Mouse (Mus musculus) naive thymus-derived CD4-positive, alpha-beta T cell, adult 2 months (primary cell): ENCODE results near the gene 4930404N11Rik.

Source experiments
- DNase-seq: peaks from one replicate; pipeline ENCODE4 v3.0.0-alpha.2; 2011; ENCODE audit warnings: low read depth

4930404N11Rik gene

DNA sequence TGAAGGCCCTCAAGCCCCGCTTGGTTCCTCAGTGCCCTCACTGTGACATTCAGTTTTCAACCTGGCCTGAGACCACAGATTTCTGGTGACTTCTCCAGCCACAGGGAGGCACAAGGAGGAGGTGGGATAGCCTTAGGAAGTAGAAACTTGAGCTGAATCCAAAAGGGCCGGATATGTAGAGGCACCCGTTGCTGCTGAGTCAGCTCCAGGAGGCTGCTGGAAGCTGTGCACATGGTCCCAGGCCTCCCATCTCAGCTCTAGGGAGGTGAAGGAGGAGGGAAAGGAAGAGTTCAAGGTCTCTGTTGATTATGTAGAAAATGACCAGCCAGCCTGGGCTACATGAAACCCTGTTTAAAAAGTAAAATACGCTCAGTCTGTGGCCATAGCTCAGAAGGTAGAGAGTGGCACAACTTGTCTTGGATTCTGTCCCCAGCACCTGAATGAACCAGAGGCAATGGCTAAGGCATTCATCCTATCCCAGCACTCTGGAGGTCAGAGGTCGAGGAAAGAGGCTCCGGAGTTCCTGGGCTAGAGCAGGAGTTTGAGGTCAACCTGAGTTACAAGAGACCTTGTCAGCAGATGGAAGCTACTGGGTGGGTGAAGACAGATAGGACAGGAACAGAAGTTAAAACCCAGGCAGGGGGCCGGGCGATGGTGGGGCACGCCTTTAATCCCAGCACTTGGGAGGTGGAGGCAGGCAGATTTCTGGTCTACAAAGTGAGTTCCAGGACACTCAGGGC is 10.7 kb downstream of the 4930404N11Rik start:
- no peak for DNase-seq

DNA sequence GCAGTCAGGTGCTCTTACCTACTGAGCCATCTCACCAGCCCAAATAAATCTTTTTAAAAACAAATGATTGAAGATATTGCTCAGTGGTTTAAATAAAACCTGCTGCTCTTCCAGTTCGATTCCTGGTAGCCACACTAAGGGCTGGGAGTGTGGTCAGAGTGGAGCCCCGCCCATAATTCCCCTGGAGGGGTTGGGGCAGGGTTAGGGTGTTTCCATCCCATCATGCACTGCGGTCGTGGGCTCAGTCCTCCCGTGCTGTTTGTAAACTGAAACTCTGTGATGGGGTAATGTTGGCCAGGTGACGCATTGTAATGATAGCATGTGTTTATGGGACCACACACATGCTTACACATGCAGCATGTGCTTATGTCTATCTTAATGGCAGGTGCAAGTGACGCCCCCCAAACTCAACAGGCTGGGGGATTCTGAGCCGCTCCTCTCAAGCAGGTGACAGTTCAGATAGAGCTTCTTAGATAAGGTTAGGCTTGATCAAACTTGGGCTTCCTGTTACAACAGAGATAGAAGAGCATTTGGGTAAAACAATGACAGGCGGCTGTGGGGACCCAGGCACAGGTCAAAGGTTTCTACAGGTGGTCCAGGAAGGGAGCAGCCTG is 13.8 kb downstream of the 4930404N11Rik start:
- DNase-seq, result peak; percentile 80

DNA sequence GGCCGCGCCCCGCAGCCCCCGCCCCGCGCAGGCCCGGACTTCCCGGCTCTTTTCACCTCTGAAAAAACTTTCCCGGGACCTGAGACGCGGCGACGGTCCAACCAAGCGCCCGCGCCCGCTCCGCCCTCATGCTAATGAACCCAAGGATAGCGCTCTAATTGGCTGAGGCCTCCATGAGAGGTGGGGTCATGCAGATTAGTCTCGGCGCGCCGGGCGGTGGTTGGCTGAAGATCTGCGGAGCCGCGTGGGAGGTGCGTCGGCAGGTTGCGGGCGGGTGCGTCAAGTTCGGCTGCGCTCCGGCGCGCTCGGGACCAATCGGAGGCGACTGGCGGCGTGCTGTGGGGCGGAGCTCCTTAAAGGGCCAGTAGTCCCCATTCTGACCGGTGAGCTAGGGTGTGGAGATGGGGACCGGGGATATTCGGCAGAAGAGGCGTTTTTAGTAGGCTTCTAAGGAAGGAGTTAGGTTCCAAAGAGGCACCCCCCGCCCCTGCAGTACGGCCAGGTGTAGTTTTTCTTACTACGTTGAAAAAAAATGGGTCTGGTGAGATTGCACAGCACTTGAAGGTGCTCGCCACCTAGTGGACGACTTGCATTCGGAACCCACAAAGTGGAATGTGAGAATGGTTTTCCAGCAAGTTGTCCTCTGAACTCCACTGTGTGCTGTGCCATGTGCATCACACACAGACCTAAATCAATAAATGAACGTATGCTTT is 15.1 kb downstream of the 4930404N11Rik start, which contains the start of gene Hmg20b:
Gene Hmg20b, minus strand, starts transcription at position 130 of the 713 bp plus-strand sequence.
- peak; percentile 98 for DNase-seq

DNA sequence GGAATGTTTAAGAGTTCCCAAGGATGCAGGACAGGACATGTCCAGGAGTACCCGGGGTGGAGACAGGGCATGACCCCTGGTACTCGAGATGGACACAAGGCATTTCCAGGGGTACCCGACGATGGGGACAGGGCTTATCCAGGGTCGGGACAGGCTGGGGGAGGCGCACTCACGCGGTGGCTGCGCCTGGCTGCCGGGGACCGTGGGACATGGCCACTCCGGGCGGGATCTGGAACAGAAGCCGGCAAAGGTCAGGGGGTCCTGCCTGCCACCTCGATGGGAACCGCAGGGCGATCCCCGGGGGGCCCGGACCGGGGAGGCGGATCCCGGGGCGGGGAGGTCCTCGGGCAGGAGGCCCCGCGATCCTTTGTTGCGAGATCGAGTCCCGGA is 15.7 kb downstream of the 4930404N11Rik start:
- DNase-seq, result no peak

DNA sequence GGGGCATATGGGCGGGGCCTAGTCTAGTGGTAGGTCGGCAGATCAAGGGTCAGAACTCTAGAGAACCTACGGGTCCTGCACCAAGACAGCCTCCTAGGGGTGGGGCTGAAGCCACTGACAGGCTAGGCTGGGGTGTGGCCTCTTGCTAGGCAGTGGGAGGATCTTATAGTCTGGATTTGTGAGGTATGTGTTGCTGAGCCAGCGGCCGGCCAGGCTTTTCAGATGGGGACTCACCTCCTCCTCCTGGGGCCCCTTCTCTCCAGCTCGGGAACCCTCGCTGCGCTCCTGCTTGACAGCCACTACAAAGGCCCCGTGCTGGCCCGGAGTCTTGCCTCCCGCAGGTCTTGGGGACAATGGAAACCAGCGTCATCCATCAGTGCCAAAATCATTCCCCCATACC is 16.5 kb downstream of the 4930404N11Rik start:
- peak; percentile 47 for DNase-seq

DNA sequence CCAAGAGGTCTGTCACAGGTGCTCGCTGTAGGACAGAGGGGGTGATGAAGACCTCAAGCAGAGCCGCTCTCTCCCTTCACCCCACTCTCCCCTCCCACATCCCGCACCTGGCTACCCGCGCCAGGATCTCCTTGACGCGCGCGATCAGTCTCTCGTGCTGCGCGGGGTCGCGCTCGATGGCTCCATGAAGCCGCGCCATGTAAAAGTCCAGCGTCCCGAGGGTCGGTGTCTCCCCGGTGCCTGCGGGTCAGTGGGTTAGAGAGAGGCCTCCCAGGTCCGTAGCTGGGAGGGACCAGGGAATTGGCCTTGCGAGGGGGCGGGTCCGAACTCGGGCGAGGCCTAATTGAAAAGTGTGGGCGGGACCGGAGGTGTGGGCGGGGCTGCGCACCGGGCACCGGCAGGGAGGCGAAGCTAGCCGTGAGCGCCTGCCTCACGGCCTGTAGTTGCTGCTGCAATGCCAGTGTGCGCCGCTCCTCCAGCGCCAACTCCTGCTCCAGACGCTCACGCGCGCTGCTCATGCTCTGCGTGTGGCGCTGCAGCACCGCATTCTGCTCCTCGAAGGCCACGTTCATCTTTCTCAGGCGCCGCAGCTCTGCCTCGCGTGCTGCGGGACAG is 19.1 kb downstream of the 4930404N11Rik start:
- peak; percentile 50 for DNase-seq

DNA sequence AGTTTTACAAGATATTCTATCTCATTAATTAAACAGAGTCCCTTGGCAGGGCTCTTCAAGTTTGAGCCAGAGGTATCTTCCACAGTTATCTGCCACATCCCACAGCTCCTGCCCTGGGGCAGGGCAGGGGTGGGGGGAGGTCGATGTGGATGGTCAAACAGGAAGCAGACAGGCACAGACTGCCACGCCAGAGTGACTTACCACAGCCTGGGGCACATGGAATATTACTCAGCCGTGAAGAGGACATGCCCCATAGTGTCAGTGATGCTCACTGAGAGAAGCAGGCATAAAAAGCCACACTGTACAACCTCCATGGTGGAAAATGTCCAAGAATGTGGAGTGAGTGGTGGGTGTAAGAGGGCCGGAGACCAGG is 20.5 kb downstream of the 4930404N11Rik start:
- no peak for DNase-seq

DNA sequence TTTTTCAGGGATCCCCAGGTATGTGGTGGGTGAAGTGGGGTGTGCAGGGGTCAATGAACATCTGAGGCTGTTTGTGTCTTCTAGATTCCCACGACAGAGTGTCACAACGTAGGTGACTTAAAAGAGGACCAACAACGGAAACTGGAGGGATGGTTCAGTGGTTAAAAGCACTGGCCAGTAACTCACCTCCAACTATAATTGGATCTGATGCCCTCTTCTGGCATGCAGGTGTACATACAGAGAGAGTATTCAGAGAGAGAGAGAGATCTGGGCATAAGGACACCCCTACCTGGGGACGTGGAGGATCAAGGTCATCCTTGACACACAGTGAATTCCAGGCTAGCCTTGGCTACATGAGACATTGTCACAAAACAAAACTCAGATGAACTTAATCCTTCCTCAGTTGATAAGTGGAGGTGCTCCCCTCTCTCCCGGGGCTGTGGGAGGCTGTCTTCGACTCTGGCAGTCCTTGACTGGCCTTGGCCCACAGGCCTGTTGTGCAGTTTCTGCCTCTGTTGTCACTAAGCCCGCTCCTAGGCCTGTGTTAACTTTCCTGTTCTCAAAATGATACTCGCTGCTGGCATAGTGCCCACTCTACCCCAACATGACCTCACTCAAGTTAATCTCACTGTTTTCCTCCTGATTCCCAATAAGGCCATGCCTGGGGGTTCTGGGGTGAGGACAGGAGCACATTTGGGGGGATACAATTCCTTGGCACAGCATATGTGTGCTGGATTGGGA is 21.0 kb downstream of the 4930404N11Rik start:
- DNase-seq, result peak; percentile 66

DNA sequence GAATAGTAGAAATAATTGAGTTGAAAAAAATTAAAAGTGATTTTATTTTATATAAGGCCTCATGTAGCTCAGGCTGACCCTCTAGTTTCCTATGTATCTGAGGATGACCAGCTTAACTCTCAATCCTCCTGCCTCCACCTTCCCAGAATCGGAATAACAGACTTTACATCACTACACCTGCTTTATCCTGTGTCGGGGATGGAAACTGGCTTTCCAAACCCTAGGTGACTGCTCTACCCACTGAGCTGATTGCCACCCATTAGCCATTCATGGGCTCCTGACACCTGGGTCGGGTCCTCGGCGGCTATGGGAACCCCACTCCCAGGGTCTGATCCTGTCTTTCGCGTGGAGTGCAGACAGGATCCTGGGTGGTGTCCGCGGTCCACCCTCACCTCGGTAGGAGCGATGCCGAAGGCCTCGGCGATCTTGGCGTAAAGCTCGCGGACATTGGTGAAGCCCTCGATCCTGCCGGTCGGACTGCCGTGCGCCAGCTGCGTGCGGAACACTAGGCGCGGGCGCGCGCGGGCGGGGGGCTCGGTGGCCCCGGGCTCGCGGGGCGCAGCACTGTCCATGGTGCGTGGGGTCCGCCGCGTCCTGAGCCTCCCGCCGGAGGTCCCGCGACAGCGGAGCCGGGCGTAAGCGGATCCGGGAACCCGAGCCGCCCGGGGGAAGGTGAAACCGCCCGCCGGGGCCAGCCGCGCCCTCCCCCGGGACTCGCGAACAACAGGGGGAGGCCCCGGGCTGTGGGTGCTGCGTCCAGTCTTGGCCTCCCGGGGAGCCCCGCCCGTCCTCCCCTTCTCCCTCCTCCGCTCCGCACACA is 22.7 kb downstream of the 4930404N11Rik start, which contains the start of gene Gipc3:
Gene Gipc3, minus strand, starts transcription at position 581 of the 820 bp plus-strand sequence.
- no peak for DNase-seq

DNA sequence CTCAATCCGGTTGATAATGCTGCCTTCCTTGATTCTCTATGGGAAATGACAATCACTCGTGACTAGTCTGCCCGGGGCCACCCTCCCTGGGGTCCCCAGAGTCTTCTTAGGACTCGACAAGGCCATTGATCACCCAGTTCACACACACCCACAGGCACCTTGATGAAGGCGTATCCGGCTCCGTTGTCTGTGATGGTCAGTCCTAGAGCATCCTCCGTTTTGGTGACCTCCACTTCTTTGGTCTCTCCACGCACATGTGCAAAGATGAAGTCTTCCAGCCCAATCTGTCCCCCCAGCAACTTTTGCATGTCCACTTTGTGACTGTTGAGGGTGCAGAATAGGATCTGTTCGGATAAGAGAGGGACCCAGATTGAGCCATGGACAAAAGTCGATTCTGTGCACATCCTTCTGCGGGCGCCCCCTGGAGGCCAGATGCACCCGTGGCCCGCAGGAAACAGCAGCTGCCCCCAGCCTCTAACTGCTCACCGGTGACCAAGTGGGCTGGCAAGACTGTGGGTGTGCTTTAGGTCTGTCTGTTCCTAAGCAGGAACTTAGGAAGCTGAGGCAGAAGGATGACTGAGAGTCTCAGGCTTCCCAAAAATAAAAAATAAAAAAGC is 24.2 kb downstream of the 4930404N11Rik start:
- peak; percentile 85 for DNase-seq

DNA sequence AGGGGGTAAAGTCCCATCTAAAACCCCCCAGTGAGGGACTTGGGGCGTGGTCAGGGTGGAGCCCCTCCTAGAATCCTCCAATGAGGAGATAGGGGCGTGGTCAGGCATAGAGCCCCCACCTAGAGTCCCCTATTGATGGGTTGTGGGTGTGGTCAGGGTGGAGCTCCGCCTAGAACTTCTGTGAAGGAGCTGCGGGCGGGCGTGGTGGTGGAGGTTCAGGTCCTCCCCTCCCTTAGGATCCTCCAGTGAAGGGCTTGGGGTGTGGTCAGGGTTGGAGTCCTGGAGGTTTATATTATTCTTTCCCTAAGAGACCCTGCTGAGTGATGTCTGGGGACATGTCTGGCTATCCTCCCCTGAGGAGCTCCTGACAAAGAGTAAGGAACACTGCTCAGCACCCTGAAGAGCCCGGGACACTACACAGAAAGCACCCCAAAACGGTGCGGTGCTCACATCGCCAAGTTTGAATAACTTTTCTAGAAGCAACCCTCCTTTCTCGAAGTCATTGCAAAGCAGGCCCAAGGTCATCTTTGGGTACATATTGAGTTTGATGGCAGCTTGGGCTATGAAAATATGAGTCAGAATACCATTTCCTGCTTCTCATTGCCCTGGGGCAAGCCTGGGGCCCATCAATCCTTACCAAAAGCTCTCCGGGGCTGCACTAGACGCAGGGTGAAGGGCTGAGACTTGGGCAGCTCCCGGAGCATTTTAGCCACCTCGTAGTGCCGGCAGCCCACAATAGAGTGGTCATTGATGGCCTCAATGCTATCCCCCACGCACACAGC is 24.9 kb downstream of the 4930404N11Rik start:
- DNase-seq, result no peak

DNA sequence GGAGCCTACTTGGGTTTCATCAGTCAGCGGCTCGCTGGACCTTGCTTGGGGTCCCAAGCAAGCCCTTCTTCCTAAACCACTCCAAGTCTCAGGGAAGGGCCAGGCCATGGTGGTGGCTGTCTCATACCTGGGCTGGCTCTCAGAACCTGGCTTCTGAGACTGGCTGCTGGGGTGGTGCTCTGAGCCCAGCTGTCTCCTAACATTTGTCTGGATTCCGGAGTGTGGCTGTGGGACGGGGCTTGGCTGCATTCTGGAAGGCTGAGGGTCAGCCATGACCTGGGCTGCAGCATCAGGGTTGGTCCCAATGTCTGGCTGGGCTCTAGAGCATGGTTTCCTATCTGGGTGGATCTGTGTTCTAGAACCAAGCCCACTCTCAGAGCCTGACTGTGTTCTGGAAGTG is 29.1 kb downstream of the 4930404N11Rik start:
- DNase-seq, result no peak

DNA sequence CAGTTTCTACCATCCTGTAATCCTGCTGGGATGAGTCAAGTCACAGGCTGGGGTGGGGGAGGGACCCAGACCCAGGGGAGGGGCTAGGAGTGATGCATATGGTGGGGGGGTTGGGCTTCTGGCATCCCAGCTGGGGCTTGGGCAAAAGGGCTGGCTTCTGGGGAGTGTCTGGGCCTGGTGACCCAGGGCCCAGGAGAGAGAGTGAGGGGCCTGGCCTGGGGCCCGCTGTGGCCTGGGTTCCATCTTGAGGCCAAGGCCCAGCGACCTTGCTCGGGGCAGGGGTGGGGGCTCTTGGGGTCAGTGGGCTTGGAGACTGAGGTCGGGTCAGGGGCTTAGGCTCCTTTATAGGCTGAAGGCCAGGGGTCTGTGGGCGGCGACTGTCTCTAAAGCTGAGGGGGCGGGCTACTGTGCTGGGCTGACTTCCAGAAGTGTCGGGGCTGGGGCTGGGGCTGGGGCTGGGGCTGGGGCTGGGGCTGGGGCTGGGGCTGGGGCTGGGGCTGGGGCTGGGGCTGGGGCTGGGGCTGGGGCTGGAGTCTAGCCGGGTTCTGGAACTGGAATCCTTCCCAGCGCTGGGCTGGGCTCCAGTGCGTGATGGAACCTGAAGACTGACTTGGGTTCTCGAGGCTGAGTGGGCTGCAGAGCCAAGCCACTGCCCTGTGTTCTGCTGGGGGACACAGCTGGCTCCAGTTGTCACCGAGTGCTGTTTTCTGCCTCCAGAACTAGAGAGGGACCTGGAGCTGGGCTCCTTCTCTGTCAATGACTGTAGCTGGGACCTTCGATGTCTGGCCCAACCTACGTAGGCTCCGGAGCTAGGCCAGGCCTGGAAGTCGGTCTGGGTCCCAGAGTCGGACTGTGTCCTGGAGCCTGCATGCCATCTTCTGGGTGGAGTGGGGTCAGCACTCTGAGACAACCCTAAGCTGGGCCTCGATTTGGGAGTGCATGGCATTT is 29.9 kb downstream of the 4930404N11Rik start:
- no peak for DNase-seq

DNA sequence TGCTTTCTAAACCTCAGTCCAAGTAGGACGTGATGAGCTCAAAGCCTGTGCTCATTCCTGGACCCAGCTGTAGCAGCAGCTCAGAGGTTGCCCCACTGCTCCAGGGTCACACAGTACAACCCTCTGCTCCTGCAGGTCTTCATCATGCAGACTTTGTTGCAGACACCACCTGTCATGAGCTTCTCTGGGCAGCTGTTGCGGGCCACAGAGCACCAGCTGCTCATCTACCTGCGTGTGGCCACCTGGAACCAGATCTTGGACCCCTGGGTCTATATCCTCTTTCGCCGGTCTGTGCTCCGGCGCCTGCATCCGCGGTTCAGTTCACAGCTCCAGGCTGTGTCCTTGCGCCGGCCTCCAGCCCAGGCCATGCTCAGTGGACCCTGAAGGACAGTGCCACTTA is 31.3 kb downstream of the 4930404N11Rik start:
- no peak for DNase-seq

DNA sequence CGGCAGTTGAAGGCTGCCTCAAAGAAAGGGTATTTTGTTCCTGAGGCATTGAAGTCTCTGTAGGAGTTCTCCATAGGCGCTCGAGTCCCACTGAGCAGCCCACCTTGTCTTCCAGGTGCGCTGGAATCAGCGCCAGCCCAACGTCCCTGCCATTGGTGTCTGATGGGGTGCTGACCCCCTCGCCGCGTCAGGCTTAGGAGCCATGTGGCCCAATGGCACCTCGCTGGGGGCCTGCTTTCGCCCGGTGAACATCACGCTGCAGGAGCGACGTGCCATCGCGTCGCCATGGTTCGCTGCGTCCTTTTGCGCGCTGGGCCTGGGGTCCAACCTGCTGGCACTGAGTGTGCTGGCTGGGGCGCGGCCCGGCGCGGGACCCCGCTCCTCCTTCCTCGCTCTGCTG is 33.3 kb downstream of the 4930404N11Rik start:
- DNase-seq, result no peak

DNA sequence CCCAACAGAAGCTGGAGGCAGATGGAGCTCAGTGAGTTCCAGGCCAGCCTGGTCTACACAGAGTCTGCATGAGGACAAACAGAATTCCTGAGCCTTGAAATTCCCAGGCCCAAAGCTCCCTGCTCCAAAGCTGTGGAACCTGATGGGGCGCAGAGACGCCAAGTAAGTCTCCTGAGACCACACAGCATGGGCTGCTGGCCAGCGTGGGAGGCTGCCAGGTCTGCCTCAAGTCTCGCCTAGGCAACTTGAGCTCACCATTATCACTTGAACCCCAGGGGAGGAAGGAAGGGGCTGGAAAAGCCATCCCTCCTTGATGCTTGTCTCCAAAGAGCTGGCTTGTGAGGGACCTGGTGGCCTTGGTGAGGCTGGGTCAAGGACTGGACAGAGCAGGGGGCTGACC is 35.6 kb downstream of the 4930404N11Rik start:
- no peak for DNase-seq

DNA sequence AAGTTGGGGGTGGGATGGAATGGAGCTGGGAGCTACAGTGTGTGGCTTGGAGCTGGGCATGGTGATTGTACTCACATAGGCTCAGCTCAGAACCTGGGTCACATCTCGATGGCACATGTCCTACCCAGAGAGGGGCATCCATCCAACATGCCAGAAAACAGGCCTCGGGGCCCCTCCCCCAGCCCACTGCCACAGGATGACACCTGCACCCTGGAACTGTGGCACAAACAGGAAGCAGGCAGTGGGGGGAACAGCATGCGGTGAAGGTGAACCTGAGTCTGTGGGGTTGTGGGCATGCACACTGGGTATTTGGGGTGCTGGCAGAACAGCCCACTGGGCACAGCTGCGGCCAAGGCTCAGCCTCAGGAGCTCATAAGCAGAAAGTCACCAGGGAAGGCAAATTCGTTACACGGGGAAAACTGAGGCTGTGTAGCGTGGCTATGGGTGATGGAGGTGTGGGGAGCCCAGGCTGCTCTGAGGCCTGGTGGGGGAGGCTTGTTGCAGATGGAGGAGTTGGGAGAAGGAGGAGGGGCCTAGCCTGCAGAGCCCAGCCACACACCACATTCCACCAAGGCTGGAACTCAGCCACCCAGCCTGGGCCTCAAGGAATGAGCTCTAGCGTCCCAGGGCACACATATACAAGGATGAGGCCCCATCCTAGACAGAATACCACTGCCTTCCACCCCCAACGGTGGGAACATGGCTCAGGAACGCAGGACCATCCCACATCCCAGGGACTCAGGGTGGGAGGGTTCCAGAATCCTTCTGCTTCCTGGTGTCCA is 36.2 kb downstream of the 4930404N11Rik start:
- peak; percentile 66 for DNase-seq

DNA sequence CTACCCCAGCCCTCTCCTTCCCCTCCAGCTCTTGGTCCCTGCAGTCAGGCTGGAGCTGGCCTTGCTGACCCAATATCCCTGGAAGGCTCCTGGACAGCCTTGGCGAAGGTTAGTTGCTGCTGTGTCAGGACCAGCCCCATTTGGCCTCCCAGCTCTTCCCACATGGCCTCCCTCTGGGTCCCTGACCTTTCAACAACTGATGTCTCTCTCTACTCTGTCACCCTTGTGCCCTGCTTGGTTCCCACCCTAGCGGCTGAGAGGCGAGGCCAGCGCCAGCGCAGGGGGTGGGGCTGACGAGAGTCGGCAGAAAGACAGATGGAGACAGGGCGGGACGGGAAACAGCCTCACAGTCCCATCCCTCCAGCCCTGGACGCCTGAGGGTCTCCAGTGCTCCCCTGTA is 37.2 kb downstream of the 4930404N11Rik start, which contains the start of gene Tbxa2r:
Gene Tbxa2r, plus strand, starts transcription at position 346 of the 400 bp plus-strand sequence.
- peak; percentile 64 for DNase-seq
